Mouse (Mus musculus) stomach, postnatal 0 days (tissue): ENCODE results near the gene Rhox4d. TPM values are rescaled to one million over a fixed set of nuclear protein-coding genes. Genes with fewer than 3 reads are reported as not detected.
"Not testable (repeated sequence)": the region's sequence is repeated elsewhere in the genome, so short reads cannot be mapped to it uniquely, and the experiment has no call there.

ENCODE experiments used
- ATAC-seq: fragments of 200-750 bp; cut with Nextera tagmentation; 2 replicates; pipeline ENCODE4 v1.8.0; 2017; ENCODE audit not compliant: low FRiP score, low TSS enrichment
- DNase-seq: peaks from one replicate; pipeline ENCODE4 v3.0.0-alpha.2; 2016; ENCODE audit warnings: low spot score
- H3K27ac ChIP-seq: fragments of 300-500 bp; sonication (generic); replicated peaks from 2 replicates; pipeline ENCODE4 v1.5.1; 2014; ENCODE audit warnings: mild to moderate bottlenecking, control low read depth
- H3K27me3 ChIP-seq: fragments of 300-500 bp; sonication (generic); 2 replicates; pipeline ENCODE4 v1.6.1; 2014; ENCODE audit warnings: low read length; ENCODE audit not compliant: control insufficient read depth, insufficient read depth
- H3K36me3 ChIP-seq: fragments of 300-500 bp; sonication (generic); 2 replicates; pipeline ENCODE4 v1.6.1; 2014; ENCODE audit warnings: low read length, mixed read lengths; ENCODE audit not compliant: control insufficient read depth, insufficient read depth
- H3K4me1 ChIP-seq: fragments of 300-500 bp; sonication (generic); replicated peaks from 2 replicates; pipeline ENCODE4 v1.6.1; 2014; ENCODE audit warnings: antibody characterized with exemption; ENCODE audit not compliant: control insufficient read depth, insufficient read depth
- H3K4me2 ChIP-seq: fragments of 300-500 bp; sonication (generic); replicated peaks from 2 replicates; pipeline ENCODE4 v1.6.1; 2014; ENCODE audit warnings: low read depth, mild to moderate bottlenecking, control low read depth, moderate library complexity
- H3K4me3 ChIP-seq: fragments of 300-500 bp; sonication (generic); 2 replicates; pipeline ENCODE4 v1.5.1; 2014; ENCODE audit warnings: low read depth, low read length, control low read depth
- H3K9ac ChIP-seq: fragments of 300-500 bp; sonication (generic); 2 replicates; pipeline ENCODE4 v1.6.1; 2014; ENCODE audit warnings: mild to moderate bottlenecking, low read length, control low read depth, mixed read lengths
- H3K9me3 ChIP-seq: fragments of 300-500 bp; sonication (generic); 2 replicates; pipeline ENCODE4 v1.6.1; 2016; ENCODE audit warnings: low read length; ENCODE audit not compliant: control insufficient read depth
- WGBS: fragments of 180-500 bp; shearing (Covaris S2); extraction: QIAGEN DNeasy Blood & Tissue Kit; methylation state at CpG from one replicate; pipeline ENCODE4 v1.1.7; 2014; 5-methylcytosine and 5-hydroxymethylcytosine counted together
- polyA plus RNA-seq: library from polyadenylated mRNA; unstranded; fragments of >200 nt; fragmentation: Nextera tagmentation; extraction: Ambion mirVana; gene quantifications from 2 replicates; pipeline ENCODE4 v1.2.1, GENCODE M21; 2015

Gene Rhox4d
- not detected in 2 replicates for polyA plus RNA-seq

DNA sequence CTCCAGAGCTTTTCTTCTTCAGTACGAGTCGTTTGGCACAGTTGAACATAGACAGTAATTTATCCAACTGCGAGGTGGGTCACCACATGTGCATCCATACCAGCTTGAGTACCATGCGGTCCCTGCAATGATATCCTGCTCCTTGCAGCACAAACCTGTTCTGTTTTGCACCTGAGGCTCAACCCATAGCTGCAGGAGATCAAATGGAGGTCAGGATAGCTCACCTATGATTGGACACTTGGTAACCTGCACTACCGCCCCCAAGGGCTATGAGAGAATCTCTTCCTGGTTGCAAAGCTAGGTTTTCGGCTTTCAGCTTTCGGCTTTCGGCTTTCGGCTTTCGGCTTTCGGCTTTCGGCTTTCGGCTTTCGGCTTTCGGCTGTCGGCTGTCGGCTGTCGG is at the start of gene Rhox4d:
Rhox4d (plus strand) TSS at position 301 of the 400 bp plus-strand sequence.
- ATAC-seq, H3K36me3 ChIP-seq, H3K4me1 ChIP-seq, H3K4me3 ChIP-seq, DNase-seq, H3K4me2 ChIP-seq, H3K9ac ChIP-seq, H3K9me3 ChIP-seq, H3K27ac ChIP-seq, H3K27me3 ChIP-seq: not testable (repeated sequence)
- 94% methylated on average over 16 of the region's 18 CpGs for WGBS

DNA sequence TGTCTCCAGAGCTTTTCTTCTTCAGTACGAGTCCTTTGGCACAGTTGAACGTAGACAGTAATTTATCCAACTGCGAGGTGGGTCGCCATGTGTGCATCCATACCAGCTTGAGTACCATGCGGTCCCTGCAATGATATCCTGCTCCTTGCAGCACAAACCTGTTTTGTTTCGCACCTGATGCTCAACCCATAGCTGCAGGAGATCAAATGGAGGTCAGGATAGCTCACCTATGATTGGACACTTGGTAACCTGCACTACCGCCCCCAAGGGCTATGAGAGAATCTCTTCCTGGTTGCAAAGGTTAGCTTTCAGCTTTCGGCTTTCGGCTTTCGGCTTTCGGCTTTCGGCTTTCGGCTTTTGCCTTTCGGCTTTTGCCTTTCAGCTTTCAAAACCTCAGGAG is 34.1 kb upstream of the Rhox4d start, which contains the start of gene Rhox4c:
Rhox4c (plus strand) TSS at position 301 of the 400 bp plus-strand sequence.
- DNase-seq, H3K4me2 ChIP-seq, H3K27ac ChIP-seq, H3K9ac ChIP-seq, H3K4me1 ChIP-seq, H3K4me3 ChIP-seq, H3K36me3 ChIP-seq, H3K9me3 ChIP-seq, ATAC-seq, H3K27me3 ChIP-seq: not testable (repeated sequence)
- 94% methylated on average over 14 of the region's 14 CpGs for WGBS

GRCm38 (mm10) chrX:37530152-37530551 is 16.0 kb downstream of the Rhox4d start, which contains the start of gene Rhox2e:
Gene Rhox2e (plus strand): TSS chrX:37530452.
- not testable (repeated sequence) for DNase-seq, H3K36me3 ChIP-seq, H3K9me3 ChIP-seq, ATAC-seq, H3K27me3 ChIP-seq, H3K4me3 ChIP-seq, H3K9ac ChIP-seq, H3K4me1 ChIP-seq, H3K27ac ChIP-seq, H3K4me2 ChIP-seq
- 88% methylated on average over 2 of the region's 8 CpGs for WGBS

- not testable (repeated sequence) for H3K27ac ChIP-seq, H3K36me3 ChIP-seq, H3K4me3 ChIP-seq, H3K27me3 ChIP-seq, H3K9me3 ChIP-seq, DNase-seq, H3K9ac ChIP-seq, ATAC-seq, H3K4me2 ChIP-seq, H3K4me1 ChIP-seq
- WGBS, result no CpG with 5 or more reads among the region's 4 CpGs
Measured at GRCm38 (mm10) chrX:37541719-37542118, 27.6 kb downstream of the Rhox4d start, which contains the start of gene Rhox3e. Gene Rhox3e (plus strand): TSS chrX:37542019.

- not testable (repeated sequence) for H3K4me3 ChIP-seq, H3K4me1 ChIP-seq, H3K9me3 ChIP-seq, ATAC-seq, H3K27me3 ChIP-seq, DNase-seq, H3K36me3 ChIP-seq, H3K9ac ChIP-seq, H3K27ac ChIP-seq, H3K4me2 ChIP-seq
- 98% methylated on average over 7 of the region's 18 CpGs for WGBS
Measured at GRCm38 (mm10) chrX:37557112-37557511, 43.0 kb downstream of the Rhox4d start, which contains the start of gene Rhox4e. Gene Rhox4e (plus strand): TSS chrX:37557412.

Other genes with a start within 250 kb of the Rhox4d start
- gene Rhox4a, start 249.0 kb upstream of the Rhox4d start, polyA plus RNA-seq, result not detected in 2 replicates
- not detected in 2 replicates for gene Rhox3a2, start 134.3 kb upstream of the Rhox4d start, polyA plus RNA-seq
- not detected in 2 replicates for gene Rhox4a2, start 123.5 kb upstream of the Rhox4d start, polyA plus RNA-seq
- gene Rhox2b, start 102.3 kb upstream of the Rhox4d start, polyA plus RNA-seq, result not detected in 2 replicates
- gene Rhox4b, start 81.9 kb upstream of the Rhox4d start, polyA plus RNA-seq, result not detected in 2 replicates
- gene Rhox2c, start 60.7 kb upstream of the Rhox4d start, polyA plus RNA-seq, result not detected in 2 replicates
- gene Rhox3c, start 55.8 kb upstream of the Rhox4d start, polyA plus RNA-seq, result not detected in 2 replicates
- gene Rhox4c, start 34.0 kb upstream of the Rhox4d start, polyA plus RNA-seq, result not detected in 2 replicates
- not detected in 2 replicates for gene Rhox2d, start 20.9 kb upstream of the Rhox4d start, polyA plus RNA-seq
- gene Rhox2e, start 16.1 kb downstream of the Rhox4d start, polyA plus RNA-seq, result not detected in 2 replicates
- not detected in 2 replicates for gene Rhox3e, start 27.7 kb downstream of the Rhox4d start, polyA plus RNA-seq
- 0.23 TPM in 1 of 2 replicates, not detected in the other for gene Rhox4e, start 43.1 kb downstream of the Rhox4d start, polyA plus RNA-seq
- not detected in 2 replicates for gene Rhox2f, start 57.0 kb downstream of the Rhox4d start, polyA plus RNA-seq
- not detected in 2 replicates for gene Rhox3f, start 66.6 kb downstream of the Rhox4d start, polyA plus RNA-seq
- not detected in 2 replicates for gene Rhox4f, start 93.3 kb downstream of the Rhox4d start, polyA plus RNA-seq
- not detected in 2 replicates for gene Rhox3g, start 114.3 kb downstream of the Rhox4d start, polyA plus RNA-seq
- not detected in 2 replicates for gene Rhox2g, start 129.1 kb downstream of the Rhox4d start, polyA plus RNA-seq
- gene Rhox4g, start 137.0 kb downstream of the Rhox4d start, polyA plus RNA-seq, result not detected in 2 replicates
- not detected in 2 replicates for gene Rhox3h, start 154.4 kb downstream of the Rhox4d start, polyA plus RNA-seq
- not detected in 2 replicates for gene Rhox2h, start 158.9 kb downstream of the Rhox4d start, polyA plus RNA-seq